Mouse (Mus musculus): Measurements from ENCODE around the gene Higd1c.
A peak's percentile ranks its signal among the peaks of the same experiment; 100 is the strongest.

The Higd1c gene

GRCm38 (mm10) chr15:100387544-100388223 lies 23.3 kb downstream of the Higd1c start:
- Histone ChIP-seq H3K36me3 (ENCODE audit: control insufficient read depth, insufficient read depth, low read length, poor library complexity, severe bottlenecking) (no peaks in the 10 kb centered on the region), H3K27me3 (ENCODE audit: control insufficient read depth, insufficient read depth, low read length, poor library complexity, severe bottlenecking) (no peaks in the 10 kb centered on the region)
- no peak for DNase-seq (ENCODE audit: low read depth, low spot score)

DNA sequence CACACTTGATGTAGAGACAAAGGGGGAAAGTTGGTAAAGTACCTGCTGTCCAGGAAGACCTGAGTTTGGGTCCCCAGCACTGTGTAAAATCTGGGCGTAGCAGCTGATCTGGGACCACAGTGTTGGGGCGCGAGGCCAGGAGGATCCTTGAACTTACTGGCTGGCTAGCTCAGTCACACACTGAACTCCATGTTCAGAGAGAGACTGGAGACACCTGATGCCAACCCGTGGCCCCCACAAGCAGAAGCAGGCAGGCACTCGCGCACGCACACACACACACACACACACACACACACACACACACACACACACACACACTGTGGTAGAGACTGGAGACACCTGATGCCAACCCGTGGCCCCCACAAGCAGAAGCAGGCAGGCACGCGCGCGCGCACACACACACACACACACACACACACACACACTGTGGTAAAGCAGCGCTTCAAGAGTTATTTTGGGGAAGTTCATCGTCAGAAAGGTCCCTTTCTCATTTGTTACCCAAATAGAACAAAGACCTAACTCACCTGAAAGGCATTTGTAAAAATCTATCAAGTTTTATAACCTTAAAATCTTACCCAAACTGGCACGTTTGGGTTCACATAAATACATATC lies 24.0 kb downstream of the Higd1c start:
- peak; percentile 77 for DNase-seq (ENCODE audit: low read depth, low spot score)
- Histone ChIP-seq H3K36me3 (ENCODE audit: control insufficient read depth, insufficient read depth, low read length, poor library complexity, severe bottlenecking) (no peaks in the 10 kb centered on the region), H3K27me3 (ENCODE audit: control insufficient read depth, insufficient read depth, low read length, poor library complexity, severe bottlenecking) (no peaks in the 10 kb centered on the region)

DNA sequence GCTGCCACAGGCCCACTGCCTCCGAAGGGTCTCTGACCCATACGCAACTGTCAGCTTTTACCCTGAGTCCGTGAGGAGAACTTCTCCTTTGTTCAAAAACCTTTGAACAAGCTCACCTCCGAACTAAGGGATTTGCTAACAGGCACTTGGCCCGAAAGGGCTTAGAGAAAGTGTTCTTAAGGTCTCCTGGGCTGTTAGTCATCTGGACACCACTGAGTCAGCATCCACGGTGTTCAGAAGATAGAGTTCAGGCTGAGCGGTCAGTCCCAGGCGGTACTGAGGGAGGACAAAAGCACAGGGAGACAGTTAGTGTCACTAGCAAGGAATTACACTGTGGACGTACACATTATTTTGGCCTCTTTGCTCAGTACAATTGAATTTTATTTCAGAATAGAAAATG lies 24.5 kb downstream of the Higd1c start:
- no peaks in the 10 kb centered on the region for H3K27me3 ChIP-seq (ENCODE audit: control insufficient read depth, insufficient read depth, low read length, poor library complexity, severe bottlenecking)
- no peak for DNase-seq (ENCODE audit: low read depth, low spot score)
- H3K36me3 ChIP-seq (ENCODE audit: control insufficient read depth, insufficient read depth, low read length, poor library complexity, severe bottlenecking) = no peaks in the 10 kb centered on the region

GRCm38 (mm10) chr15:100391066-100391465 lies 26.7 kb downstream of the Higd1c start:
- Histone ChIP-seq H3K36me3 (ENCODE audit: control insufficient read depth, insufficient read depth, low read length, poor library complexity, severe bottlenecking) (no peaks in the 10 kb centered on the region), H3K27me3 (ENCODE audit: control insufficient read depth, insufficient read depth, low read length, poor library complexity, severe bottlenecking) (no peaks in the 10 kb centered on the region)
- DNase-seq (ENCODE audit: low read depth, low spot score) = no peak

GRCm38 (mm10) chr15:100391599-100391998 lies 27.3 kb downstream of the Higd1c start:
- DNase-seq (ENCODE audit: low read depth, low spot score) = no peak
- Histone ChIP-seq H3K27me3 (ENCODE audit: control insufficient read depth, insufficient read depth, low read length, poor library complexity, severe bottlenecking) (no peaks in the 10 kb centered on the region), H3K36me3 (ENCODE audit: control insufficient read depth, insufficient read depth, low read length, poor library complexity, severe bottlenecking) (no peaks in the 10 kb centered on the region; the same call in 1 of the 2 replicates)

DNA sequence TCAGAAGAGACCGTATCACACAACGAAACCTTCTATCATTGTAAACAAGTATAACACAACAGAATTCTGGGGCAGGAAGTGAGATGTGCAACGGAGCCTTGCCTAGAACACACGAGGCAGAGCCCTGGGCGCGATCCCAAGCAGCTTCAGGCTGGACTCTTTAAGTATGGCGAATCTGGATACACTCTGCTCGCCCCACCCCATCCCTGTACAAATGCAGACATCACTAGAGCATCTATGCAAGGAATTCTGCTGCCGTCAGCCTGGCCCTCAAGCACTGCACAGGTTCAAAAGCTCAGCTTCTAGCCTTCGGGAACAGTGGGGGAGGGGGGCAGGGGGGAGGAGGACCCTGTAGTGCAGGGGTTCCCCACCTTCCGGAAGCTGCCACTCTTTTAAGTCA lies 28.7 kb downstream of the Higd1c start:
- Histone ChIP-seq H3K36me3 (ENCODE audit: control insufficient read depth, insufficient read depth, low read length, poor library complexity, severe bottlenecking) (no peaks in the 10 kb centered on the region; the same call in 1 of the 2 replicates), H3K27me3 (ENCODE audit: control insufficient read depth, insufficient read depth, low read length, poor library complexity, severe bottlenecking) (no peaks in the 10 kb centered on the region)
- DNase-seq (ENCODE audit: low read depth, low spot score) = no peak

GRCm38 (mm10) chr15:100395561-100395960 lies 31.2 kb downstream of the Higd1c start:
- no peaks in the 10 kb centered on the region; the same call in 1 of the 2 replicates for H3K36me3 ChIP-seq (ENCODE audit: control insufficient read depth, insufficient read depth, low read length, poor library complexity, severe bottlenecking)
- no peak for DNase-seq (ENCODE audit: low read depth, low spot score)
- no peaks in the 10 kb centered on the region for H3K27me3 ChIP-seq (ENCODE audit: control insufficient read depth, insufficient read depth, low read length, poor library complexity, severe bottlenecking)

DNA sequence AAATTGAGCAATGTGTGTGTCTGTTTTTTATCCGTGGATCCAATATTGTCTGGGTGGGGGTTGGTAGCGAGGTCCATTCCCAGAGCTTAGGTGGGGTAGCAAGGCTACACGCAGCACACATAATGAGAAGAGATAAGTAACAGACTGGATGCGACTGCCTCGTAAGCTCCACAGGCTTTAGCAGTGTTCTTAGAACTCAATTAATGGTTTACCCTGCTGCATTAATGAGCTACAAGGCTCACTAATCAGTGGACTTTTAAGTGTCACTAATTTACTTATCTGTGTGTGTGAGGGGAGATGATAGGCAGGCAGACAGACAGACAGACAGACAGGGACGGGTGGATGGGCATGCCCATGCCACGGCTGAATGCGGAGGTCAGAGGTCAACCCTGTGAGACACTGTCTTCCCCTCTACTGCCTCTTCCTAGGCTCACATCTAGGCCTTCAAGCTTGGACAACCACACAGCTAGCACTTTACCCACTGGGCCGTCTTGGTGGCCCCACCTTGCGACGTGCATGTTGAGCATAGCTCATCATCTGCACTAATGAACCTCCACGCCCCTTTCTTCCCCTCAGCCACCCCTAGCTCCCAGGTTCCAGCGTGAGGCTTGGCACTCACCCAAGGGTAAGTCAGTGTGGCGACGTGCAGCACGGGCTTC lies 36.4 kb downstream of the Higd1c start:
- DNase-seq (ENCODE audit: low read depth, low spot score) = no peak
- Histone ChIP-seq H3K36me3 (ENCODE audit: control insufficient read depth, insufficient read depth, low read length, poor library complexity, severe bottlenecking) (no peaks in the 10 kb centered on the region; the same call in 1 of the 2 replicates), H3K27me3 (ENCODE audit: control insufficient read depth, insufficient read depth, low read length, poor library complexity, severe bottlenecking) (no peaks in the 10 kb centered on the region)

GRCm38 (mm10) chr15:100401811-100402210 lies 37.5 kb downstream of the Higd1c start:
- DNase-seq (ENCODE audit: low read depth, low spot score) = no peak
- Histone ChIP-seq H3K27me3 (ENCODE audit: control insufficient read depth, insufficient read depth, low read length, poor library complexity, severe bottlenecking) (no peaks in the 10 kb centered on the region), H3K36me3 (ENCODE audit: control insufficient read depth, insufficient read depth, low read length, poor library complexity, severe bottlenecking) (no peaks in the 10 kb centered on the region; the same call in 1 of the 2 replicates)

DNA sequence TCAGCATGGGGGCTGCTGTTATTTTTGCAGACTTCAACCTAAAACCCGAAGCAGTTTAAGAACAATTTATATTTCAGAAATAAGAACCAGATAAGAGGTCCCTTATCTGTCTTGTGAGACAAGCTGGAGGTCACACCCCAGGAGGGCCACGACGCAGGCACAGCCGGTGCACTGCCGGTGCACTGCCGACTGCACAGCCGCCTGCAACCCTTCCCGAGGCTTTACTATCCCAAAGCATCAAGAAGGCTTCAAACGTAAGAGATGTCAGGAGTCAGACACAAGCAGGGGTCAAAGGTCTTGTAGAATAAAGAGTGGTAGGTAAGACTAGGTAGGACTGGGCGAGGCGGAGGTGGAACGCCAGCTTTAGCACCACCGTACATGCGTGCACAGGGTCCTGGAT lies 38.0 kb downstream of the Higd1c start:
- no peak for DNase-seq (ENCODE audit: low read depth, low spot score)
- Histone ChIP-seq H3K27me3 (ENCODE audit: control insufficient read depth, insufficient read depth, low read length, poor library complexity, severe bottlenecking) (no peaks in the 10 kb centered on the region), H3K36me3 (ENCODE audit: control insufficient read depth, insufficient read depth, low read length, poor library complexity, severe bottlenecking) (no peaks in the 10 kb centered on the region; the same call in 1 of the 2 replicates)

DNA sequence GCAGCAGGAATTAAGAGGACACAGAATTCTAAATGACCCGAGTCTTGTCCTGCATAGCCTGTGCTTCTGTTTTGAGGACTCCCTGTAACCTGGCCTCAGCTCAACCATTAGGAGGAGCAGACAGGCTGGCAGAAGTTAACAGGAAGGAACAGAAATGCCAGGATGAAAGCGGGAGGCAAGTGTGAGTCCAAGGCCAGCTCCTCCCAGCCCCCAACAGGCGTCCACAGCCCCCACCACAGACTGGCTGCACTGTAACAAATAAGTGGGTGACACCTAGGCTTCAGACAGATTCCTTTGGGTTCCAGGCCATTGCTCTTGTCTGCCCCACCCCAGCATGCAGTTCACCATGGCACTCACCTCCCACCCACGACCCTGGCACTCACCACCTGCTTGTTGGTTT lies 38.5 kb downstream of the Higd1c start:
- Histone ChIP-seq H3K27me3 (ENCODE audit: control insufficient read depth, insufficient read depth, low read length, poor library complexity, severe bottlenecking) (no peaks in the 10 kb centered on the region), H3K36me3 (ENCODE audit: control insufficient read depth, insufficient read depth, low read length, poor library complexity, severe bottlenecking) (no peaks in the 10 kb centered on the region; the same call in 1 of the 2 replicates)
- no peak for DNase-seq (ENCODE audit: low read depth, low spot score)

GRCm38 (mm10) chr15:100403318-100404000 lies 39.1 kb downstream of the Higd1c start:
- H3K36me3 ChIP-seq (ENCODE audit: control insufficient read depth, insufficient read depth, low read length, poor library complexity, severe bottlenecking) = no peaks in the 10 kb centered on the region; the same call in 1 of the 2 replicates
- no peak for DNase-seq (ENCODE audit: low read depth, low spot score)
- no peaks in the 10 kb centered on the region for H3K27me3 ChIP-seq (ENCODE audit: control insufficient read depth, insufficient read depth, low read length, poor library complexity, severe bottlenecking)

DNA sequence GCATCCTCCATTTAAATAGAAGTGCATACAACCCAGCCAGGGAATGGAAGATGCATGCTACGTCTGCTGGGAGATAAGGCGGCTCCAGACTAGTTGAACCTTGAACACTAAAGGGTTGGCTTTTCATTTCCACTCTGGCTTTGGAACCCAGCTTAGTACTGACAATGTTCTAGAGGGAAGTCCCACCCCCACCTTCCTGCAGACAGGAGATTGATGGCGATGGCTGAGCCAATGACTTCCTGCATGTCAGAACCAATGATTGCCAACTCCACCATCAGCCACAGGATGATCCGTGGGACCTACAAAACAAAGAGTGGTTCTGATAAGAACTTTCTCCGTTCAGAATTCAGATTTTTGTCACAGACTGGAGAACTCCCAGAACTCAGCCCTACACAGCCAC lies 41.7 kb downstream of the Higd1c start:
- H3K27me3 ChIP-seq (ENCODE audit: control insufficient read depth, insufficient read depth, low read length, poor library complexity, severe bottlenecking) = no peaks in the 10 kb centered on the region
- no peak for DNase-seq (ENCODE audit: low read depth, low spot score)
- no peaks in the 10 kb centered on the region; the same call in 1 of the 2 replicates for H3K36me3 ChIP-seq (ENCODE audit: control insufficient read depth, insufficient read depth, low read length, poor library complexity, severe bottlenecking)

DNA sequence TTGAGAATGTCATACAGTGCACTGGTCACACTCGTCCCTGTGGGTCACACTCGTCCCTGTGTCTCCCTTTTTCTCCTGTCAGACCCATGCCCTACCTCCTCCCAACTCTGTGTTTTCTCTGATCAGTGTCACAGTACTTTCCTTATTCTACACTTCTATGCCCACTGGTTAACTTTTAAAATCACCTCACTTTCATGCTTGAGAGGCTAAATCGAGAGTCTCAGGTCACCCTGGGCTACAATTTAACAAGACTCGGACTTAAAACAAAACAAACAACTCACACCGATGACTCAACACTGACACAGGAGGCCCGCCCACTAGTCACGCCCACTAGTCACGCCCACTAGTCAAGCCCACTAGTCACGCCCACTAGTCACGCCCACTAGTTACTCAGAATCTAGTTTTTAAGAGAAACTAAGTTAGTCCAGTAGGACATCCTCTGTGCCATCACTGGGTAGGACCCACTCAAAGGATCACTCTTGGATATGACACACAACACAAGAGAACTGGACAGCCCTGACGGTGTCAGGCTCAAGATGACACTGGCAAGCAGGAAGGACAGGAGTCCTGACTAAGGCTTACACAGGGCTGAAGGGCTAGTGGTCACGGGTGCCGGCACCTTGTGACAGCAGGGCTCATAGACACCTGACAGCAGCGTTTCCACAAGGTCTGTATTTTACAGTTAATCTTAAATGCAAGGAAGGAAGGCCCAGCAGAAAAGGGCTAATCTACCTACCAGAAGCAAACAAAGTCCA lies 46.8 kb downstream of the Higd1c start:
- Histone ChIP-seq H3K36me3 (ENCODE audit: control insufficient read depth, insufficient read depth, low read length, poor library complexity, severe bottlenecking) (no peaks in the 10 kb centered on the region; the same call in 1 of the 2 replicates), H3K27me3 (ENCODE audit: control insufficient read depth, insufficient read depth, low read length, poor library complexity, severe bottlenecking) (no peaks in the 10 kb centered on the region)
- DNase-seq (ENCODE audit: low read depth, low spot score) = peak; percentile 43

All from splenic B cell, adult 2 months (primary cell).